Mouse (Mus musculus): ENCODE results near the gene Fuca1.

Fuca1 gene

GRCm38 (mm10) chr4:135951505-135951904 is 31.0 kb downstream of the Fuca1 start:
- DNase-seq (ENCODE audit: low spot score in 2 of 2) = no peak

- no peak for DNase-seq (ENCODE audit: low spot score in 2 of 2)
Observed at GRCm38 (mm10) chr4:135953179-135953578, 32.6 kb downstream of the Fuca1 start.

DNA sequence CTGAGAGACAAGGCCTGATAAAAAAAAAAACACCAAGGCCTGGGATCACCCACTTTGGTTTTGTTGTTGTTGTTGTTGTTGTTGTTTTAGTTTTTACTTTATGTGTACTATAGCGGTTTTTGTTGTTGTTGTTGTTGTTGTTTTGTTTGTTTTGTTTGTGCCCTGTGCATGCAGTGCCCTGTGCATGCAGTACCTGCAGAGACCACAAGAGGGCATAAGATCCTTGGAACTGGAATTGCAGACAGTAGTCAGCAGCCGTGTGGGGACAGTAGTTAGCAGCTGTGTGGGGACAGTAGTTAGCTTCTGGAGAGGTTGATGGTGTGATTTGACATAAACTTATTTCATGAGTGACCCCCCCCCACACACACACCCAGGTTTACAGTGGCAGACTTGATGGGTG is 33.7 kb downstream of the Fuca1 start:
- DNase-seq (ENCODE audit: low spot score in 2 of 2) = peak in 1 of 2 experiments; percentile 64

GRCm38 (mm10) chr4:135955886-135956285 is 35.4 kb downstream of the Fuca1 start:
- no peak for DNase-seq (ENCODE audit: low spot score in 2 of 2)

DNA sequence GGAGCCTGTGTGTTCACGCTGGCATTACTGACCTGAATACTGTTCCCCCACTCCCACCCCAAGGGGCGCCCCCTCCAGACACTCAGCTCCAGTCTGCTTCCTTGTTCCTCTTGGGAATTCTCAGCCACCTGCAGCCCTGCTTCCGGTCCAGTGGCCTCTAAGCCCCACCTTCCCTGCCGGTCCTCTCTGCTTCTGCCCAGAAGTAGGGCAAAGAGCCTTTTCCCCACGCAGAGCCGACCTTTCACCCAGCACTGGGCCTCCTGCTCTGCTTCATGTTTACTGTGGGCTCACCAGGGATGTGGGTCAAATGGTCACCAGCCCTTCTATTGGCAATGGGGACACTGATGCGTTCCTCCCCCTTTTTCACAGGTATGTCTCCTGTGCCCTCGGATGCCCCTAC is 37.8 kb downstream of the Fuca1 start:
- no peak for DNase-seq (ENCODE audit: low spot score in 2 of 2)

GRCm38 (mm10) chr4:135960717-135961116 is 40.2 kb downstream of the Fuca1 start:
- DNase-seq (ENCODE audit: low spot score in 2 of 2) = peak; percentile 57 to 73

DNA sequence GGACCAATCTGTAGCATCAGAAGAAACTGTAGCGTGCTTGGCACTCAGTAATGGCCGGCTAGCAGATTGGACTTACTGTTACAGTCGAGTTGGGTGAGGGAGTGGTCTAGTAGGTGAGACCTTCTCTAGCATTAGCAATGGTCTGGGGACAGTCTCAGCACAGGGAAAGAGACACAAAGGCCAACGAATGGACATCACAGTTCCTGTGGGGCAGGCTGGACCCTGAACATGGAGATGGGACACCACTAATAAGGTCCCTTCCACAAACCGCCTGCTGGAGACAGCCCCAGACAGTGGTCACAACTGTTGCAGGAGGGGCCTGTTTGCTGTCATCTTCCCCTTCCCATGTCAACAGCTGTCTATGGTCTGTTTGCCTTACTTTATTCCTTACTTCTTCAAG is 41.2 kb downstream of the Fuca1 start:
- no peak for DNase-seq (ENCODE audit: low spot score in 2 of 2)

DNA sequence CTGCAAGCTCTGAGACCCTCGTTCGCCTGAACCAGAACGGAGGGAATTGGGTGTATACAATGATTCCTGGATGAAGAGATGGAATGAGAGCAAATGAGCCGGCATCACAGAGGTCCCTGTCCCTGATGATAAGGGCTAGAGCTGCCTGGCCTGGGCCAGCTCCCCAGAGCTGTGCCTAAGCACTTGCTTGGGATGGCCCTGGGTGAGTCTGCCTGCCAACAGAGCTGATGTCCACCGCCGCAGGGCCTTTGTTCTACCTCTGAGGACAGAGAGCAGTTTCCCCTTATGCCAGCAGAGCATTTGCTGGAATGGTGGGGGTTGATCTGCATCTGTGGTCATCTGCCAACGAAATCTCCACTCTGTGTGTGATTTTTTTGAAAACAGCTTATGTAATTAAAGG is 41.7 kb downstream of the Fuca1 start:
- DNase-seq (ENCODE audit: low spot score in 2 of 2) = no peak

GRCm38 (mm10) chr4:135962946-135963345 is 42.4 kb downstream of the Fuca1 start:
- no peak for DNase-seq (ENCODE audit: low spot score in 2 of 2)

- peak; percentile 87 to 89 for DNase-seq (ENCODE audit: low spot score in 2 of 2)
Observed at GRCm38 (mm10) chr4:135963457-135964193, 43.1 kb downstream of the Fuca1 start, which contains the start of gene Gale. Gene Gale (plus strand): TSS chr4:135963727.

- peak; percentile 42 to 51 for DNase-seq (ENCODE audit: low spot score in 2 of 2)
Observed at GRCm38 (mm10) chr4:135964426-135964825, 43.9 kb downstream of the Fuca1 start.

DNA sequence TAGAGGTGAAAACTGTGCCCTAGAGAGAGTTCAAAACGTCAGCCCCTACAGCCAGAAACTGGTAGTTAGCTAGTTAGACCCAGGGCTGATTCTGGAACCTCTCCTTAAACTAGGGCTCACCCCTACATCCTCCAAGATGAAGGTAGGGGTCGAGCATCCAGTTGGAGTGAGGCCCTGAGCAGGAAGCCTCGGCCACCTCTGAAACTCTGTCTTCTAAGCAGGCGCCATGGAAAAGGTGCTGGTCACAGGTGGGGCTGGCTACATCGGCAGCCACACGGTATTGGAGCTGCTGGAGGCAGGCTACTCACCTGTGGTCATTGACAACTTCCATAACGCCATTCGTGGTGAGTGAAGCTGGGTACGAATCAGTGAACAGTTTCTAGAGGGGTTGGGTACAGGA is 44.6 kb downstream of the Fuca1 start:
- no peak for DNase-seq (ENCODE audit: low spot score in 2 of 2)

- DNase-seq (ENCODE audit: low spot score in 2 of 2) = no peak
Observed at GRCm38 (mm10) chr4:135966283-135966682, 45.7 kb downstream of the Fuca1 start.

GRCm38 (mm10) chr4:135967086-135967760 is 46.7 kb downstream of the Fuca1 start:
- DNase-seq (ENCODE audit: low spot score in 2 of 2) = no peak

GRCm38 (mm10) chr4:135968271-135968869 is 47.8 kb downstream of the Fuca1 start:
- DNase-seq (ENCODE audit: low spot score in 2 of 2) = no peak

DNA sequence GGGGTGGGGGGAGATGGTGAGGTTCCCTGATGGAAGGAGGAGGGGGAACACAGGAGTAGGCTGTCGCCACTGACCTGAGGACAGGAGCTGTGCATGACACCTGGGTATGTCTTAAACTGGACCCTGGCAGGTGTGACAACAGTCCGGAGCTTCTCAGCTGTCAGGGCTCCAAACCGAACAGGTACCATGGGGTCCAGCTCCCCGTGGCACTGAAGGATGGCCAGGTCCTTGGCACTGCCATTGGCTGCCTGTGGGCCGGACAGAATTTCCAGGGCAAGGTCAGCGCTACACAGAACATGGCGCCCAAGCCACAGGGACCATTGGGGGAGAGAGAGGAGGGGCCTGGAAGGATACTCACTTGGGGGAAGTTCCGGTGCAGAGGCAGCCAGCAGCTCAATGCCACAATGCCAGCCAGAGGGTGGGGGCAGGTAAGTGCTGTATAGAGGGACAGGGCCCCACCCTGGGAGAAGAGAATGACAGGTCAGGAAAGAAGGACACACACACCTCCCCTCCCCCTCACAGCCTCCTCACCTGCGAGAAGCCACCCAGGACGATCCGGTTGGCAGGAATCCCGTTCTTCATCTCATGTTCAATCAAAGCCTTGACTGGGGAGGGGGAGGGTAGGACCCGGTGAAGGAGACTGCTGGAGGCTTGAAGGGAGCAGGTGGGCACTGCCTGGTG is 48.7 kb downstream of the Fuca1 start:
- DNase-seq (ENCODE audit: low spot score in 2 of 2) = no peak

DNA sequence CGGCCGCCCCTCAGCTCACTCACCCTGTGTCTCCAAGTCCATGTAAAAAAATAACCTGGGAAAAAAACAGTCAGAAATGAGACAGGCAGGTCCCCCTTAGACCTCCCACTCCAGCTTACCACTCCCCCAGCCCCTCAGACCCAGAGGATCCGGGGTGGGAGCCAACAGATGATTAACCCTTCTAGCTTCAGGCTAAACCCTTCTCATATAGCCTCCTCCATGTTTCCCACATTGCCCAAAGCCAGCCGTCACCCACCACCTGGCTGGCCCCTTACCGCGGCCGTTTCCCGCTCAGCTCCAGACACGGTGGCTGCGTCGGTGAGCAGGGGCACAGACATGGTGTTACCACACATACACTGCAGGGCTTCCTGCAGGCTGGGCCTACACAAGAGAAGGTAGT is 50.0 kb downstream of the Fuca1 start:
- no peak for DNase-seq (ENCODE audit: low spot score in 2 of 2)

GRCm38 (mm10) chr4:135971805-135972555 is 51.4 kb downstream of the Fuca1 start:
- DNase-seq (ENCODE audit: low spot score in 2 of 2) = no peak

DNA sequence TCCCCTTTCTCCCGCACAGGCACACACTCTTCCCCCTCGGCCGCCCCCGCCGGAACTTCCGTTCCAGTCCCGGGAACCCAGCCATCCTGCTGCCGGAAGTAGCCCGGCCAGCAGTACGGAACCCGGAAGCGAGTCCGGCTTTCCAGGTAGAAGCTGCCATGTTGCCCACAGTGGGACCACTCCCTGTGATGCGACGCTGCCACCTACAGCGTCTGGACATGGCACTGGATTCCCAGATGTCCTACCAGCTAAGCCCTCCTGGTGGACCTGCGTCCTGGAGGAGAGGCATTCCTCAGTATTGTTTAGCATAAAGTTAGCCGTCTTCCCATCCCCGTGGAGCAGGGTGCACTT is 52.0 kb downstream of the Fuca1 start, which contains the start of gene Lypla2:
Gene Lypla2, minus strand, starts transcription at position 71 of the 351 bp plus-strand sequence.
- peak; percentile 78 to 80 for DNase-seq (ENCODE audit: low spot score in 2 of 2)

DNA sequence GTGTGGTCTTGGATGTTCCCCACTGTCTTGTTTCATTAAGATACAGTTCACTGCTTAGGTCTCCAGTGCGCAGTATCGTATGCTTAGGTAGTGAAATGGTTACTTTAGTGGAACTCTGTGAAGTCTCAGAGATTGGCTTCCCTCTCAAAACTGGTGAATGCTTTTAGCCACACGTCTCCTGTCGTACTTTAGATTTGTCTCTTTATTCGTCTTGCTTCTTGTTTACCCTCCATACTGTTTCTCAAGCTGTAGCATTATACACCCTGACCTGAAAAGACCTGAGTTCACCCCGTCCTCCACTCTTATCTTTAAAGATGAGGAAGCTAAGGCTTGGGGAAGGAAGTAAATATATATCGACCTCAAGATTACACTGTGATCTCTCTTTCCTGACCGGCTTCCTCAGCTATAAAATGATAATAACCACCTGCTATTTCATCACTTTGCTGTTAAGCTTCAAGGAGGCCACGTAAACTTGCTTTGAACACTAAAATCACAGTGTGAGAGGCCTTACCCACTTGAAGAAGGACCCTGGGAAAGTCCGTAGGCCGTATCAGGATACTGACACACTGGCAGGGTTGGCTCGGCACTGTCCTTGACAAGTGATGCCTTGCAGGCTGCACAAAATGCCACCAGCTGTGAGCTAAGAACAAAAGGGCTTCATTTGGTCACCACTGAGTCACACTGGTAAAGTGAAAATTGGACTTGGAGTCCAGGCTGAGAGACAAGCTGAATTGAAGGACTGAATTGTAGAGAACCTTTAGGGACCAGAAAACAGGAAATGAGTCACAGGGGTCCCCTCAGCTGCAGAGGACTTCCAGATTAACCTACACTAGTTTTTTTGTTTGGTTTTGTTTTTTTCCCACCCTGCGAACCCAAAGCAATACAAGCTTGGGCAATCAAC is 52.6 kb downstream of the Fuca1 start:
- no peak for DNase-seq (ENCODE audit: low spot score in 2 of 2)

- DNase-seq (ENCODE audit: low spot score in 2 of 2) = no peak
Observed at GRCm38 (mm10) chr4:135976146-135976545, 55.6 kb downstream of the Fuca1 start.

Data from frontal cortex, postnatal 14 days (tissue).